Mouse (Mus musculus) heart, postnatal 10 days (tissue): ENCODE results near the gene Gfpt1. TPM values are rescaled to one million over a fixed set of nuclear protein-coding genes. Genes with fewer than 3 reads are reported as not detected.
"Not testable (repeated sequence)": the region's sequence is repeated elsewhere in the genome, so short reads cannot be mapped to it uniquely, and the experiment has no call there.

Experiments
- DNase-seq, 2 experiments: peaks; one replicate each; pipeline ENCODE4 v3.0.0; 2021
- intact Hi-C: fragments of 180-260 bp; cut with DNase I; formaldehyde crosslinking; loops from one replicate; pipeline ENCODE4 v1.15.1; 2025
- total RNA-seq, 2 experiments: library from RNA; stranded (reverse); gene quantifications; 2 replicates each; pipeline ENCODE4 v1.2.3; 2021

Gfpt1 gene
- total RNA-seq: 10 to 100 TPM; 18.2 to 19.6 TPM

GRCm38 (mm10) chr6:87042337-87043130 is at the start of gene Gfpt1:
Gene Gfpt1, plus strand, starts transcription at chr6:87042846.
- intact Hi-C loops: no loop called here
- peak; percentile 96 to 97 for DNase-seq

- intact Hi-C loops: no loop called here
- DNase-seq: no peak
Observed at GRCm38 (mm10) chr6:86994254-86994653, 48.4 kb upstream of the Gfpt1 start.

GRCm38 (mm10) chr6:86996629-86997307 is 45.9 kb upstream of the Gfpt1 start:
- DNase-seq: peak; percentile 79 to 82
- intact Hi-C loops: no loop called here

GRCm38 (mm10) chr6:86997360-86997759 is 45.3 kb upstream of the Gfpt1 start:
- peak; percentile 15 to 25 for DNase-seq
- intact Hi-C loops: no loop called here

- DNase-seq: no peak
- intact Hi-C loops: loop anchor here (5.0 kb wide), 1 partner anchor 185 kb away; no protein-coding TSS in a partner anchor
Observed at GRCm38 (mm10) chr6:87001995-87002394, 40.7 kb upstream of the Gfpt1 start.

GRCm38 (mm10) chr6:87002521-87003055 is 40.1 kb upstream of the Gfpt1 start:
- DNase-seq: peak; percentile 88 to 93
- intact Hi-C loops: loop anchor here (5.0 kb wide), 1 partner anchor 185 kb away; no protein-coding TSS in a partner anchor

DNA sequence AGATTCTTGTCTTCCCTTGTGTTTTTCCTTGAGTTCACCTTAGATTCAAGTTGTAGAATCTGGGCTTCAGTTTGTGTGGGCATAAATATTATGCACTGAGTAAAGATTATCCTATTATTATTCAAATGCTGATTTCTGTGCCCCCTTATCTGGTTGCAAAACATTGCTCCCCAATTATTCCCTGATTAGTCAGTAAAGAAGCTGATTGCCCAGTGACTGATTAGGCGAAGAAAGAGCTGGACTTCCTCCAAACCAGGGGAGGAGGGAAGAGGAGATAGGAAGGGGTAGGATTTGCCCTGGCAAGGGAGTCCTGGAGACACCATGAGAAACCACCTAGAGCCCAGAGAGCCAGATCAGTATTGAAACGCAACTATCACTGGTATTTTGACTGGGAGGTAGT is 38.5 kb upstream of the Gfpt1 start:
- intact Hi-C loops: loop anchor here (5.0 kb wide), 1 partner anchor 187 kb away; no protein-coding TSS in a partner anchor

DNA sequence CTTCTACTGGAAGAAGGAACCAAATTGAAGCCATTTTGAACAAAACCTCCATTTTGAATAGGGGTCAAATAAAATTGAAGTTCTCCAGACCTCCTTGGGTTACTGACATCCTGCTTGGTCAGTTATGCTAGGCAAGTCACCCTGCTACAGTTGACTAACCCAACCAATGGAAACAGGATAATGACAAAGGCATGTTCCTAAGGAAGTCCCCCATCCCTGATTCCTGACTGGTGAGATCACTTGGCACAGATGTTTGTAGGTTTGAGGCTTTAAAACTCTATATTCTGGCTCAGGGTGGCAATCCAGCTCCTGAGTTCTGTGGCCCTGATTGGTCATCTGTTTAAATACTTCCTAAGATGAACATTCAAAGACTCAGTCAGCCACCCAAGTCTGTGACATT is 37.1 kb upstream of the Gfpt1 start:
- DNase-seq: no peak
- intact Hi-C loops: no loop called here

More for the DNA sequence above, 38.5 kb upstream of the Gfpt1 start:
- no peak for DNase-seq

- intact Hi-C loops: no loop called here
Observed at GRCm38 (mm10) chr6:87008887-87009286, 33.8 kb upstream of the Gfpt1 start, which contains the start of gene Nfu1. Gene Nfu1, plus strand, starts transcription at chr6:87009236.

GRCm38 (mm10) chr6:87009692-87010328 is 32.8 kb upstream of the Gfpt1 start:
- intact Hi-C loops: loop anchor here (2.0 kb wide), 1 partner anchor 31 kb away; no protein-coding TSS in a partner anchor
- peak; percentile 95 to 97 for DNase-seq

More at GRCm38 (mm10) chr6:87008887-87009286, 33.8 kb upstream of the Gfpt1 start, which contains the start of gene Nfu1:
- no peak for DNase-seq

GRCm38 (mm10) chr6:87016916-87017315 is 25.7 kb upstream of the Gfpt1 start:
- intact Hi-C loops: no loop called here
- DNase-seq: peak; percentile 26 to 65

DNA sequence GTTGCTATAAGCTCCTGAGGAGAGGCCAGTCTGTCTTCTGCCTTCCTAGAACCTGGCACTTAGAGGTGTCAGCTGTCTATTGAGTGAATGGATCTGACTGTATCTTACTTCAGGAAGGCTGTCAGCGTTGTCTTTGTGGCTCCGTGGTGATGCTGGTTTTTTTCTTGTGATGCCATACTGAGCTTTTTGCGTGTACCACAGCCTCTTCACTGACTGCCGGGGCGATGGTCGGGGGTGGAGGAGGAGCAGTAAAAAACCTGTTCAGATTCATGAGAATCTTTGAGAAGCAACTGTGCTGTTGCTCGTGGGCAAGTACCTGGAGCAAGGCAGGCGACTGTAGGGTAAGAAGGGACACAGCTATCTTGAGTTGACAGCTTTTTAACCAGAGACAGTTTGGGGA is 23.8 kb upstream of the Gfpt1 start:
- intact Hi-C loops: no loop called here
- no peak for DNase-seq

DNA sequence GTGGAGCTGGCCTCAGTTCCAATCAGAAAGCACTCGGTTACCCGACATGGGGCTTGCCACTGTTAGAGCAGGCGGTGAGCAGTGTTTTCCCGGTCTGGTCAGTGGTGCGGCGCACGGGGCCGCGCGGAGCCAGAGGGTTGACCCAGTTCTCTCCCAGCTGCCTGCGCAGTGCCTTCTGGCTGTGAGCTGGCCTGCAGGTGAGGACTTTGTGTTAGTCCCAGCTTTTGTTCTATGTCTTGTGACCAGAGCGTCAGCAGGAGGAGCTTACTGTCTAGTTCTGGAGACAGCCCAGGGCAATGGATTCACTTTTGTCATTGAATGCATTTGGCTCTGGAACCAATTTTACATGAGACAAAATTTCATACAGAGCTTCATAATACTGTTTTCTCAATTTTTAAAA is 20.9 kb upstream of the Gfpt1 start:
- intact Hi-C loops: no loop called here
- no peak for DNase-seq

DNA sequence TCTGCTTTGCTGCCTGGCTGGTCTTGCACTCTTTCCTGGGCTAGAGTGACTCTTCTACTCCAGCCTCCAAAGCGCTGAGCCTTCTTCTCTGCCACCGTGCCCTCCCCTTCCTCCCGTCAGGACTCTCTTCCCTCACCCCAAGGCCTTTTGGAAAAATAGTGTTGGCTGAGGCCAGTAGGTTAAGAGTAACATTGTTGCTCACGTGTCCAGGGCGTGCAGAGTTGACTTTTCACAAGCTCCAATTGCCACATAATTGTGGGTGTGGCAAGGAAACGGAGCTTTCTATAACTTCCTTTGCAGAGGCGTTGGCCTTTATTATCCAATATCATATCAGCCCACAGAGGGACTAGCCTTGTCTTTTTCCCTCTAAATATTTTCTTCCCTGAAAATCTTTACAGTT is 15.7 kb upstream of the Gfpt1 start:
- intact Hi-C loops: no loop called here
- no peak for DNase-seq

- intact Hi-C loops: no loop called here
- no peak for DNase-seq
Observed at GRCm38 (mm10) chr6:87028881-87029280, 13.8 kb upstream of the Gfpt1 start.

GRCm38 (mm10) chr6:87031310-87031709 is 11.3 kb upstream of the Gfpt1 start:
- intact Hi-C loops, DNase-seq: not testable (repeated sequence)

GRCm38 (mm10) chr6:87032401-87032800 is 10.2 kb upstream of the Gfpt1 start:
- no peak for DNase-seq
- intact Hi-C loops: no loop called here

DNA sequence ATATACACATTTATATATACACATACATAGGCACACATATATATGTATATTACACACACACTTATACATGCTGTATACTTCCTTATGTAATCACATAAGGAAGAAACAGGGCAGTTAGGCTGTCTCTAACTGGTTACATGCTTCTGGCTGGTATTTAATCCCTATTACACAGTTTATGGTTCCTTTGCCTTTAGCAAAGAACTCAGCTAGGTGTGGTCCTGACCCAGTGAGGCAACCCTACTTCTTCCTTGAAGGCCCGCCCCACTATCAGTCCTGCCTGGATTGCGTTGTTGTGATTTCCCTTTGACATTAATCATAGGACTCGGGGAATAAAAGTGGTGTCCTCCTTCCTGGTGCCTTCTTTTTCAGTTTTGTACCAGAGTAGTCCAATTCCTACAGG is 8.3 kb upstream of the Gfpt1 start:
- intact Hi-C loops: no loop called here
- DNase-seq: no peak

- peak in 1 of 2 experiments; percentile 13 for DNase-seq
- intact Hi-C loops: no loop called here
Observed at GRCm38 (mm10) chr6:87037826-87038620, 4.6 kb upstream of the Gfpt1 start.

DNA sequence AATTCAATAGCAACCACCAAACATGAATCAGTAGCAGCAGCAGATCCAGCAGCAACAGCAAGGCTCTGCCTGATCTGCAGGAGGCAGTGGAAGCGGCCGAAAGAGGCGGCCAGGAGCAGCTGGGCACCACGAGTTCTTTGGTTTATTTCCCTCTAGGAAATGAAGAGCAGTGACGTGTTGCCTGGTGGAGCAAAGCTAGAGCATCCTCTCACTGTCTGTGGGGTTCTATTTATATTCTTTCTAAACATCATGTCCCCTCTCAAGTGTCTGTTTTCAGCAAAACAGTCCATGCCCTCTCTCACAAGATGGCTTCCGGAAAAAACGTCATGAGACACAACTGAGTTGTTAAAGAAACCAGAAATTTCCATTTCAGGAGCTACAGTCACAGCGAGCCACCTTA is 3.5 kb upstream of the Gfpt1 start:
- no peak for DNase-seq
- intact Hi-C loops: no loop called here
